Mouse (Mus musculus) heart, postnatal 25 days (tissue): ENCODE data around the gene Stat5a. TPM values are rescaled to one million over a fixed set of nuclear protein-coding genes. Genes with fewer than 3 reads are reported as not detected.

Experiments
- DNase-seq: peaks from one replicate; pipeline ENCODE4 v3.0.0; 2022; ENCODE audit warnings: low spot score
- intact Hi-C: fragments of 180-260 bp; cut with DNase I; formaldehyde crosslinking; loops from one replicate; pipeline ENCODE4 v1.15.1; 2025
- total RNA-seq, 2 experiments: library from RNA; stranded (reverse); gene quantifications; 2 replicates each; pipeline ENCODE4 v1.2.3; 2021

Stat5a gene
- total RNA-seq, 2 experiments from 2014 or later = 24.3 to 30.1 TPM

DNA sequence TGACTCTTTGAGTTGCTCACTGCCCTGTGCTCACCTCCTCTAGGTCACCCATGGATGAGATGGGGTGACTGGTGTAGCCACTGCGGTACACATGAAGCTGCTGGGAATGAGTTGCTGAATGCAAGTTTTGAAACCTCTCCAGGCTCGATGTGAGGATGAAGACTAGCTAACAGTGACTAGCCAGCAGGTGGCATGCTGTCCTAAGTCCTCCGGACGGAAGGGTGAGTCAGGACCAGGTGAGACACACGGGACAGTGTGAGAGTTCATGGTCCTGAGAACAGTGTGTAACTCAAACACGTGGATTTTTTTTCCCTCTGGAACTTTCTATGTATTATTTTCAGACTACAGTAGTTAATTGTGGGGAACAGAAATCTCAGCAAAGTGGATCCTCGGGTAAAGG, 25.7 kb upstream of the Stat5a start:
- intact Hi-C loops = no loop called here

DNA sequence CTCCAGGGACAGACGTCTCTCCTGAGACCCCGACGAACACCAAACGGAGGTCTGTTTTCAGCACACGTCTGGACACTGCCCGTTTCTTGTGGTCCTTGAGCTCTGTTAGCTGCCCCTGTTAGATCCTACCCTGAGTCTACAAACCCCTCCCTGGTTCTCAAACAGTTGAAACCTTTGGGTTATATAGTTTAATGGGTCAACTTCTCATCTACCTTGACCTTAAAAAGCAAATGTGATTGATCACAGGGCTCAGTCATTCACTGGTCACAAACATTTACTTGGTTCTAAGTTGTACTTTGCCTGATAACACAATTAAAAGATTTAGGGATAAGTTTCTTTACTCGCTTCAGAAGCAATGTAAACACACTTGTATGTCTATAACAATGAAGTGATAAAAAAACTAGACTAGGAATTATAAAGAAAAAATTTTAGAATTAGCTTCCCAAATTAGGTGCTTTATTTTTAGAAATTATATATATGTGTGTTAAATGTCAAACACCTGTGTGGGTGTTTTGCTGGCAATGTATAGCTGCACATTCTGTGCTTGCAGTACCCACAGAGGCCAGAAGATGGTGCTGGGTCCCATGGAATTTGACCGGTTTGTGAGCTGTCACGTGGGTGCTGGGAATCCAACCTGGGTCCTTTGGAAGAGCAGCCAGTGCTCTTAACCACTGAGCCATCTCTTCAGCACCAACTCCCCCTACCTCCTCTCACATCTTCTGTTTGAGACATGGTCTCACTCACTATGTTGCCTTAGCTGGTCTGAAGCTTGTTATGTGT, 22.0 kb upstream of the Stat5a start:
- no peak for DNase-seq
- intact Hi-C loops = no loop called here

More for the DNA sequence above, 25.7 kb upstream of the Stat5a start:
- no peak for DNase-seq

DNA sequence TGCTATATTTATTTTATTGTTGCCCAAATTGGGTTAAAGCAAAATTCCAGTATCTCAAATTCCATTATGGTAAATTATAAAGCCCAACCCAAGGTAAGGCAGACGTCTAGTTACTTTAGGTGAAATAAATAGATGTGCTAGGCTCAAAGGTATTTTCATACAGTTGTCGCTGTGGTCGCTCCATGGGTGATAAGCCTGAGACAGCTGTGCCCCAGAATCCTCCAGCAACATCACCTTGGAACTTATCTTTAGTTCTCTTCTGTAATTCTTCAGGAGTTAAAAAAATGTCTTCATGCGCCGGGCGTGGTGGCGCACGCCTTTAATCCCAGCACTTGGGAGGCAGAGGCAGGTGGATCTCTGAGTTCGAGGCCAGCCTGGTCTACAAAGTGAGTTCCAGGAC, 20.3 kb upstream of the Stat5a start:
- intact Hi-C loops = no loop called here
- DNase-seq = no peak

DNA sequence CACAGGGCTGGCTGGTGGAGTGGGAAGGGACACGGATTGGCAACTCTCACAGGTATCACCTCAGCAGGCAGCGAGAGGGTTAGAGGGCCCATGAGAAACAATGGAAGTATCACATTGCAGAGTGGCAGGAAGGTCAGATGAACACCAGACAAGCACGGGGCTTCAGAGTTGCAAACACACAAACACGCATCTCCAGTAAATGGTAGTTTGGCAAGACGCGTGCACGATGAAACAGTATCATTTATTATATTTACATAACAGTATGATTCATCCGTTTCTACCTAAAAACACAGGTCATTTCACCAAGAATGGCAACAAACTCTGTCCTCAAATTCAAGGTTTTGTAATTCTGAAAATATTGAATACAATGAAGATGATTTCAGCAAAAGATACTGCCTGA, 19.6 kb upstream of the Stat5a start:
- no peak for DNase-seq
- intact Hi-C loops = no loop called here

DNA sequence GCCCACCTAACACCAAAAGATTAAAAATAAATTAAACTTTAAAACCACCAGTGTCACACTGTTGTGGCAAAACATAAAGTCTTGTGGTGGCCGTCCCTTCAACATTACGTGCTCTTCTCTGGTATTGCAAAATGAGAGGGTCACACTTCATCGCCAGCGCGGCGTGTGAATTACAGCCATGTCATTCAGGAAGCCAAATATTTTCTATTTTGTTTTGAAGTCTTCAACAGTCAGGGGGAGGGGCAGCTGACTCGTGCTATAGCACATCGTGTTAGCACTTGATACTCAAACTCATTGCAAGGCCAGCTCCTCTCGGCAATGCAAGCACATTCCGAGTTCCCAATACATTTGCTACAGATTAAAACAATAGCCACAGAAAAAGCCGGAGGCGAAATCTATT, 18.3 kb upstream of the Stat5a start:
- DNase-seq = no peak

DNA sequence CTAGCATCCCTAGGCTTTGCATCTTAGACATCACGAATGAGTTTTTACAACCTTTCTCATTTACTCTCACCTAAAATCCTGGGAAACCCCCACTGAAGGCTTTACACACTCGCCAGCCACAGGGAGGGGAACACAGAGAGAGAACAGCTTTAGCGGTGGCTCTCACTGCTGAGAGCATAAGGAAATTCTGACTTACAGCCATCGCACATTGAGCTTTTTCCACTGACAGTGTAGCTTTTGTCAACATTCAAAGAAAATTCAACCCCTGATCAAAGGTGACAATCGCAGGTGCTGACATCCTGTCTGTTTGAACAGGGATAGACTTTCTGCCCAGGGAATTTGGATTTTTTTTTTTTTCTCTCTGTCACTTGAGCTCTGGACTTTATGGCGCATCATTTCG, 17.1 kb upstream of the Stat5a start:
- intact Hi-C loops = no loop called here
- DNase-seq = no peak

More for the DNA sequence above, 18.3 kb upstream of the Stat5a start:
- intact Hi-C loops = no loop called here

DNA sequence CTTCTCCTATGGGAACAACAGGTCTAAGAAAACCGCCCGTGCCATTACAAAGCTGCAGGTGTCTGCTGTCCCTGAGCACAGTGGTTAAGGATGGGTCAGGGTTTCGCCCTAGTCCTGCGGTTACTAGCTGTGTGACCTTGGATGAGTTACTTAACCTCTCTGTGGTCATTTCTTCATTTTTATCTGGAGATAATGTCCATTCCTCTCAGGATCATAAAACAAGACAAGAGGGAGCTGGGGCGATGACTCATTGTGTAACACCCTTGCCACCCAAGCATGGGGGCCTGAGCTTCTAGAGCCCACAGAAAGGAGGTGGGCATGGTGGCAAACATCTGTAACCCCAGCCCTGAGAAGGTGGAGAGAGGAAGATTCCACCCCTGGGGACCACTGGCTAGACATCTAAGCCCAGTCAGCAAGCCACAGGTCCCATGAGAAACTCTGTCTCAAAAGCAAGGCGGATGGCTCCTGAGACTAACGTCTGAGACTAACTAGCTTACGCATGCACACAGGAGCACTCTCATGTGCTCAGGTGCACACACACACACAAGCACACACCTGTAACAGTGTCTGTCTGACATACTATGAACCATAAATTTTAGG, 16.0 kb upstream of the Stat5a start:
- intact Hi-C loops = no loop called here

DNA sequence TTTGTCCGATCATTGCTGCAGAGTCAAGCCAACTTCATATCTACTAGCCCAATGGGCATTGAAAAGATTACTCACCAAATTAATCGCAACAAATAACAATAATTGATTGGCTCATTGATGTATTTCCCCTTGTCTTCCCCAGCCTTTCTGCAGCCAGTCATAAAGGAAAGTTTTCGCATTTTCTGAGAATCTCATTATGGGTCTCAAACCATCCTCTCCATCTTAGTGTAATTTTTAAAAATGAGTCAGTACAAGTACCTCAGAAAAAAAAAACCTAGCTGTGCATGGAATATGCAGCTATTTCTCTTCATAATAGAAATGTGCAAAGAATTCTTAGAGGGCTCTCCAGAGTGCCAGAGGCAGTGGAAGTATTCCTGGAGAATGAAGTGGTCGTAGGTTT, 15.0 kb upstream of the Stat5a start:
- intact Hi-C loops = no loop called here
- no peak for DNase-seq

More for the DNA sequence above, 16.0 kb upstream of the Stat5a start:
- no peak for DNase-seq

DNA sequence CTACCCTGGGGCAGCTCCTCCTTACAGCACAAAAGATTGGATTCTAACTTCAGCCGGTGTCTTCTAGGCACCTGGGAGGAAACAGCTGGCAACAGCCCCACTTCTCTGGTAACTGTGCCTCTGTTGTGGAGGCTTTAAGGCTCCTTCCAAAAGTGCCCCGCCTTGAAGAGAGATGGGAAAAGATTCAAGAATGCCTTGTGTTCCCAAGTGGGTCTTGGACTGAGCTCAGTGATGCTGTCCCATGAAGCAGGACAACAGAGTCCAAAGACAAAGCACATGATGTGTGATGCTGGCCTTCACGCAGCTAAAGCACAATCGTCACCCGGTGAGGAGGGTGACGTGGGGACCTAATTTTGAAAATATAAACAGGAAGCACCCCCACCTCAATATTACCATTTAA, 13.4 kb upstream of the Stat5a start:
- intact Hi-C loops = no loop called here
- DNase-seq = no peak

DNA sequence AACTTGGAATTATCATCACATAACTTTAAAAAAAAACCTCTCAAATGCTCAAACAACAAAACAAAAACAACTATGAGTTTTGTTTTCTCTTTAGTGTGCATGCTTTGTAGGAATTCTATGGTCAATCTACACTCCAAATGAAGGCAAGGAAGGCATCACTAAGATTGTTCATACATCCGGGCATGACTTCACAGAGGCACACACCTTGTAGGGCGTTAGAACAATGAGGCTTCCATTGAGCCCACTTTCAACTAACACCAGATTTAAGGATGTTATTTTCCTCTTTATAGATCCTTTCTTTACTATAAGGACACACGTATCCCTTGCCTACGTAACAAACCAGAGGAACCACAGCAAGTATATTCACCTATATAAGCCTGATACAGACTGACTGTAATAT, 11.6 kb upstream of the Stat5a start:
- no peak for DNase-seq
- intact Hi-C loops = no loop called here

DNA sequence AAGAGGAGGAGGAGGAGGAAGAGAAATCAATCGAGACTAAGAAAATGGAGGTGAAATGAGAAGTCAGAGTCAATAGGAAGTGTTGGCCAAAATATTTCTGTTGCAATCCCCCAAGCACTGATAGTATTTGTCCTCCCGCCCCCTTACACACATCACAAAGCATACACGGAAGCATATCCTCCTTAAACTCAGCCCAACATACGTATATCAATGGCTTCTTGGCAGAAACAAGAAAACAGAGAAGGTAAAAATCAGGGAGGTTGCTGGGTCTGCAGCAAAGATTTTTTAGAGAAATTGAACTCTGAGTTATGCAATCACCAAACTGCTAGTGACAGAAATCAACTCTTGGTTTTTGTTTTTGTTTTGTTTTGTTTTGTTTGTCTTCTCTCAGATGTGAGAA, 11.1 kb upstream of the Stat5a start:
- intact Hi-C loops = no loop called here
- no peak for DNase-seq

DNA sequence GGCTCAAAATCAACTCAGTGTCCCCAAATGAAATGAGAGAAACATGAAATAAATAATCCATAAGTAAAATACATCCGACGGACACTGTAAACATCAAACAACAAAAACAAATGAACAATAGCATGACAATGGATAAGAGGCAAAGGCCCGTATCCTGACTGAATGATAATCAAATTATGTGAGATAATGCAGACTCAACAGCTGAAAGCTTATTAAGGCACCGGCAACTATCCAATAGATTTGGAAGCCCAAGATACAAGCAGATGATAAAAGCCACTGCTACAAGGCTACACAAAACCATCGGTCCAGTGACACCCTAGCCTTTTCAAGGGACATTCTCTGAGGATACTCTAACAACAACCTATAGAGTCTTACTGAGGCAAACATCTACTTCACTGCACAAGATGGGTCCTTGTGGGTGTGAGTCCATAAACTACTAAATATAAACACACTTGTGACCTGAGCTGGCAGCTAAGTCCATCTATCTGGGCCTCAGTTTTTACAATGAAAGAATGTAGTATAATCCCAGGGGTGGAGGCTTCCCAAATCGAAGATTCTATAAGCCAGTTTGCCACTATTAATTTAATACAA, 10.3 kb upstream of the Stat5a start:
- intact Hi-C loops = no loop called here
- no peak for DNase-seq

DNA sequence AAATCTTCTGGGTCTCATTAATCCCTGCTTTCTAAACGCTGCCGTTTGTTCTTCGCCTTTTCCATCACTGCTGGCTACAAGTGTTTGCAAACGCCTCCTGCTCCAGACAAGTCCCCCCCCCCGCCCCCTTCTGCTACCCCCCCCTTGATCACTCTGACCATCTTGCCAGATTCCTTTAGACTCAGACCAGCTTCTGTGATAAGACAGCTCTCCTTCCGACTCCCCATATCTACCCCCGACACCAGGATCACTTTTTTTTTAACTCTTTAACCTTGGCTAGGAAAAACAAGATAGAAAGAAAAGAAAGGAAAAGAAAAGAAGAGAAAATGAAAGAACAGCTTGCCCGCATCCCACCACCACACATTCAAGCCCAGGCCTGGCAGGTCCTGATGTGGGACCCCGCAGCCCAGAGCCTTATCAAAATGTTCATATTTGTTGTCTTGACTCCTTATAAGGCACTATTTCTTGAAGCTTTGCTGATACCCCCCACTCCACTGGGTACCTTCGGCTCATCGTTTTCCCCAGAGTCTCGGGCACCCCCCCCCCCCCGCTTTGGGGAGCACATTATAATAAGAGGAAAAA, 9.6 kb upstream of the Stat5a start:
- intact Hi-C loops = no loop called here
- no peak for DNase-seq

DNA sequence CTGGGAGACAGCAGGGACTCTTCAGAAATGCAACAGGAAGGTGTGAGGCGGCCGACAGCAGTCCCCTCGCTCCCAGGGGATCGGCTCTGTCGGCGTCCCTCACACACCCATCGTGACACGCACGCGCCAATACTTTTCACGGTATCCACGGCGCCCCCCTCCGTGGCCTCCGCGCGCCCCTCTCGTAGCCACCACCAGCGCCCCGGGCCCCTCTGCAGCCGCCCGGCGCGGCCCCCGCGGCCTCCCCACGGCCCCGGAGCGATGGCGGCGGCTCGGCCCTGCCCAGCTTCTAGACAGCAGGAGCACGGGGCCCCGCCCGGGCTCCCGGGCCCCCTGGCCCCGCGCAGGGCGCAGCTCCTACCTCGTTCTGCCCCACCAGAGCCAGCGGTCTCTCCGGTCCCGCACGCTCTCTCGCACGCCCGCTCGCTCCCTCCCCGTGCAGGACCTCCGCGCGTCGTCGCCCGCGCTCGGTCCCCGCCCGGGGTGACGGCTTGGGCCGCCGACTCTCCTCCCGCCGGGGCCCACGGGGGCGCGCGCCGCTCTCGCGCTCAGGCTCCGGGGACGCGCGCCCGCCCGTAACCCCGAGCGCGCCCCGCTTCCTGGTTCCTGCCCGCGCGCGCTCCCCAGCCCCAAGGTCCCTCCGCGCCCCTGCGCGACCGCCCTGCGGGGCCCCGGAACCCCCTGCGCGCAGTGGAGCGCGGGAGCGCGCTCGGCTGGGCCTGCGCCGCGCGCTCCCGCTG, 8.9 kb upstream of the Stat5a start, which contains the start of gene Stat5b:
Gene Stat5b (minus strand): TSS at position 687 of the 740 bp plus-strand sequence.
- peak; percentile 75 for DNase-seq
- intact Hi-C loops = no loop called here

DNA sequence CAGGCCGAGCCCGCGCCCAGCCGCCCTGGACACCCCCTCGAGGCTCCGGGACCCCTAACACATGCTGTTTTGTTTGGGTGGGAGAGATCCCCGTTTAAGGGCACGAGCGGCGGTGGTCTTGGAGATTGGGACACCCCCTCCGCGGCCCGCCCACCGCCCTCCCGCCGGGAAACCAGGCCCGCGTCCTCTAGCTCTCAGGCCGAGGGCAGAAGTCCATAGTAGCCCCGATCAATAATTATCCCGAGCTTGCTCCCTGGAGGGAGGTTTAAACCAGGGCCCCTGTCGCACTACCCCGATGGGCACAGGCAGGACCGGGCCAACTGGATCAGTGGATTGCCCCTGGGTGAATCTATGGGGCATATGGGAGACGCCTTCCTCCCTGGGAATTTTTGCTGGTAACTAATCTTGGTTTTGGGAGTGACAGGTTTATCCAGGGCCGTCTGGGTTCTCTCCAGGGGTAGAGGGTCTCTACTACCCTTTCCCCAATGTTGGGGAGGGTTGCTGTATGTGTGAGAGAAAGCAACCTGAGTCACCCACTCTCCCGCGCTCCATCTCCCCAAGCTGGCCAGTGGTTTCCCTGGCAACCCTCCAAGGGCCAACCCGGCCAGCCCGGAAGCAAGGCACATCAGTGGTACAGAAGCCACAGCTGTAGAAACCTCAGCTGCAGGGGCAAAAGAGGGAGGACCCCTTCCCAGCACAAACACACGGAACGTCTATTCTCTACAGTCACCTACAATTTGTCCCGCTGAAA, 8.2 kb upstream of the Stat5a start:
- DNase-seq = peak; percentile 50
- intact Hi-C loops = no loop called here

DNA sequence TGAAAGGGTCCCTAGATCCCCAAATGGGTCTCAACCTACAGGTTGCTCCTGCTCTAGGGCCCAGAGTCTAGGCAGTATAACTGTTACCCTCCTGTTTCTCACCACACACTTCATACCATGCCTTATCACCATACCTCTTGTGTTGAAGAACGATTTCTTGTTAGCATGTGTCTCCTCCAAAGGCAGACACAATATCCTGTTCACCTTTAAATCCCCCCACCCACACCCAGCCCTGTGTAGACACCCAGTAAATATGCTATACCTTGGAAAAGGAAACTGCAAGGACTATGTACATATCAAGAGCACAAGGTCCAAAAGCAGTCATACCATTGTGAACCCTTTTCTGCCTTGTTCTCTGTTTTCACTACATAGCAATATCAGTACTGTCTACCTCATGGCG, 7.1 kb upstream of the Stat5a start:
- DNase-seq = no peak
- intact Hi-C loops = no loop called here

DNA sequence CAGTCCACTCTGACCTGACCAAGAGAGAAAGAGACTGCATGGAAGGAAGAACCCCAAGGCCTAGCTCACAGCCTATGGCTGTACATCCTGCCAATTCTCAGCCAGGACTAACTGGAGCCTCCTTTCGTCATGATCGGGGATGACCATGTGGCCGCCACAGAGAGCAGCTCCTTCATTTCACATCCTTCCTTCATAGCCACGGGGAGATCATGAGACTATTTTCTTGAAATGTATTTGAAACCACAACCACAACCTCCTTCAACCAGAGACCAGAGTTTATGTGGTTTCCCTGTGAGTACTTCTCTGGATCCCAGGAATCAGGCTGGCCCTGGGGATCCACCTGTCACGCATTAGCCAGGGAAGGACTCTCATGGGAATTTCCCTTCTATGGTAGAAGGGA, 6.1 kb upstream of the Stat5a start:
- DNase-seq = no peak
- intact Hi-C loops = no loop called here

DNA sequence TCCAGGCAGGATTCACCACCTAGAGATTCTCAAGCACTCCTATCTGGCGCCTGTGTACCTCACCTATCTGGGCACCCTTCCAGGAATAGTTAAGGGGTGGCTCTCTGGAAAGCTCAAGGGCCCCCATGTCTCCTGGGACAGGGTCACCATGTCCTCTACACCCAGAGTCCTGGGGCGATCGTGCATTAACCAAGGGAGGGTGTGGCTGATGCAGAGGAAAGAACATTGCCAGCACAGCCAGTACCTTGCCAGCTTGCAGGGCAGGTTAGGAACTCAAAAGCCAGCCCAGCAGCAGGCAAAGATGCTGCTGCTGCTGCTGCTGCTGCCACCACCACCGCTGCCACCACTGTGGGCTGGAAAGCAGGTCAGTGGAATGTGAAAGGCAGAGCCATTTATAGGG, 4.9 kb upstream of the Stat5a start:
- no peak for DNase-seq

DNA sequence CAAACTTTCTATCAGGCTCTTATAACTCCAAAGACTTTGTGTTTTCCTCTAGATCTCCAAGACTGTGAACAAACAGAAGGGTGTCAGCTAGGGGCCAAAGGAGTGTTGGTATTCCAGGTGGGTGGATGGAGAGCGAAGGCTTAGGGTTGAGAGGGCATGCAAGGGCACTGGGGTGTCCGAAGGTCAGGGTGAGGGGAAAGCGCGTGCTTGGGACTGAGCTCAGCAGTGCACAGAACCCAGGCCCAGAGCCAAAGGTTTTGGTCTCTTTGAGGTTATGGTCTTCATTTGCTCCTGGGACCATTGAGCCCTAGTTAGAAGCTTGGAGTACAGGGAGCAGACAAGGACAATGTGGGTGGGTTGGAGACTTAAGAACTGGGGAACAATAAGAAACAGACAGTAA, 4.0 kb upstream of the Stat5a start:
- intact Hi-C loops = loop anchor here (5.0 kb wide), 1 partner anchor 68 kb away; no protein-coding TSS in a partner anchor
- no peak for DNase-seq

More for the DNA sequence above, 4.9 kb upstream of the Stat5a start:
- intact Hi-C loops = no loop called here
